Mouse (Mus musculus) bone marrow, adult 2 months (tissue): ENCODE results near the gene Selenok.

Experiments
- CTCF ChIP-seq: fragments of 200-500 bp; IDR thresholded peaks from 2 replicates; pipeline ENCODE4 v1.5.1; 2011; ENCODE audit warnings: low read length, control low read depth; ENCODE audit not compliant: control insufficient read depth, insufficient read depth
- POLR2A ChIP-seq: fragments of 200-500 bp; IDR thresholded peaks from 2 replicates; pipeline ENCODE4 v1.6.1; 2011; ENCODE audit warnings: low read depth, mild to moderate bottlenecking, control low read depth, low read length, borderline replicate concordance; ENCODE audit not compliant: control insufficient read depth

DNA sequence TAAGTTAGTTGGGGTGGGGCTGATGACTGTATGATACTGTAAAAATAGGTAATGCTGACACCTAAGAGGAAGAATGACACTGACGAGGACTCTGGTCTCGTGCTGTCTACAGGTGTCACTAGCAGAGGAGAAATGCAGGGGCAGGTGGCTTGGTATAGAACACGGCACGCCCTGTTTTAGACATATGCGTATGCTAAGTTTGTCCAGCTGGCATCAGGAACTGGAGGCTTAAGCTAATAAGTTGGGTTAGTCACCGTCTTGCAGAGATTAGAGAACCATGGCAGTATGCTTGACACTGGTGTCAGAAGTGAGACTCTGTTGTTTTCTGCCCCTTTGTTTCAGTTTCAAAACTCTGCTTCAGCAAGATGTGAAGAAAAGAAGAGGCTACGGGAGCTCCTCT lies 3.3 kb downstream of the Selenok start:
- TF ChIP-seq CTCF (no peak), POLR2A (no peak)
